Mouse (Mus musculus) forebrain, embryonic 10.5 days (tissue): ENCODE measurements around the gene Tcf7l1. TPM values are rescaled to one million over a fixed set of nuclear protein-coding genes. Genes with fewer than 3 reads are reported as not detected.

Source experiments
- DNase-seq: peaks from one replicate; pipeline ENCODE4 v3.0.0-alpha.2; 2017; ENCODE audit warnings: low spot score; ENCODE audit errors: extremely low spot score
- H3K27ac ChIP-seq: fragments of 300-500 bp; sonication (generic); 2 replicates; pipeline ENCODE4 v1.5.1; 2016; ENCODE audit warnings: mild to moderate bottlenecking
- H3K27me3 ChIP-seq: fragments of 300-500 bp; sonication (generic); 2 replicates; pipeline ENCODE4 v1.6.1; 2016; ENCODE audit warnings: mild to moderate bottlenecking; ENCODE audit not compliant: poor library complexity, severe bottlenecking
- H3K36me3 ChIP-seq: fragments of 300-500 bp; sonication (generic); replicated peaks from 2 replicates; pipeline ENCODE4 v1.6.1; 2016; ENCODE audit warnings: mild to moderate bottlenecking, moderate library complexity
- H3K4me1 ChIP-seq: fragments of 300-500 bp; sonication (generic); 2 replicates; pipeline ENCODE4 v1.6.1; 2016
- H3K4me3 ChIP-seq: fragments of 300-500 bp; sonication (generic); 2 replicates; pipeline ENCODE4 v1.5.1; 2016; ENCODE audit warnings: mild to moderate bottlenecking, moderate library complexity
- H3K9me3 ChIP-seq: fragments of 300-500 bp; sonication (generic); 2 replicates; pipeline ENCODE4 v1.6.1; 2016; ENCODE audit warnings: mild to moderate bottlenecking, moderate library complexity
- WGBS: fragments of 180-500 bp; shearing (Covaris S2); methylation state at CpG from one replicate; pipeline ENCODE4 v1.1.7; 2016; 5-methylcytosine and 5-hydroxymethylcytosine counted together
- polyA plus RNA-seq: library from polyadenylated mRNA; unstranded; fragments of >200 nt; fragmentation: Nextera tagmentation; extraction: Ambion mirVana; gene quantifications from 2 replicates; pipeline ENCODE4 v1.2.1, GENCODE M21; 2016

The Tcf7l1 gene
- polyA plus RNA-seq, 1 experiment from 2014 or later, result 33.8 TPM

DNA sequence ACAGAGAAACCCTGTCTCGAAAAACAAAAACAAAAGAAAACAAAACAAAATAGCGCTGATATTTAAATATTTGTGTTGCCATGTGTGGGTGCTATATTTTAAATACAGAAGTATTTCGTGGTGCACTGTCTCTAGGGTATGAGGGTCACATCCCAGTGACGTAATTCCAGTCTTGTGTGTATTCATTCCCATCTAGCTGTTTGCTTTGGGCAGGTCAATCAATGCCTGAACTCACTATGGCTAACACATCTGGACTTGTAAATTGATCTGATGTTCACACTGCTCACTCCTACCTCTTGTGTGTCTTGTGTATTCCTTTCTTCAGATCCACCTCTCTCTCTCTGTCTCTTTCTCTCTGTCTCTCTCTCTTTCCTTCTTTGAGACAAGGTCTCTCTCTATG, 11.8 kb downstream of the Tcf7l1 start:
- peaks cover 12% of the 10 kb centered on the region; the same call in 1 of the 2 replicates for H3K9me3 ChIP-seq
- DNase-seq, result no peak
- no peaks in the 10 kb centered on the region for H3K27me3 ChIP-seq
- H3K4me1 ChIP-seq, result peaks cover 25% of the 10 kb centered on the region
- H3K27ac ChIP-seq, result no peak overlapping the region
- no peak overlapping the region for H3K4me3 ChIP-seq
- peaks cover 80% of the 10 kb centered on the region for H3K36me3 ChIP-seq
- 95% methylated on average over 4 of the region's 4 CpGs for WGBS

DNA sequence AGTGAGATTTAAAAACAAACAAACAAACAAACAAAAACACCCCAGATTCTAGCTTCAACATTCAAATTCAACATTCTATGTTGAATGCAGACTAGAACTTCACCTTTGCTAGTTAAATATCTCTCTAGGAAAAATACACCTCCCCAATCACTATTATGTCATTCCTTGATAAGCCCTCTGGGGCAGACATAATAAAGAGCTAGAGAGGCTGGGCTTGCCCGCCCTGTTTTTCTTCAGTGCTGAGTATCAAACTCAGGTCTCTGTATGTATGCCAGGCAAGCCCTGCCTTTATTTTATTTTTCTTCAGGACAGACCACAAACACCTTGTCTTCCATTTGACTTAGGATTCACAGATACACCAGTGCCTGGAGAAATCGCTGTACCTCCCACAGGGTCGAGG, 14.8 kb downstream of the Tcf7l1 start:
- Histone ChIP-seq H3K9me3 (peaks cover 1% of the 10 kb centered on the region; the same call in 1 of the 2 replicates), H3K27me3 (no peaks in the 10 kb centered on the region), H3K4me1 (peaks cover 34% of the 10 kb centered on the region), H3K4me3 (no peak overlapping the region), H3K27ac (no peak overlapping the region), H3K36me3 (peaks cover 73% of the 10 kb centered on the region)
- WGBS, result 44% methylated on average over 3 of the region's 3 CpGs
- no peak for DNase-seq

DNA sequence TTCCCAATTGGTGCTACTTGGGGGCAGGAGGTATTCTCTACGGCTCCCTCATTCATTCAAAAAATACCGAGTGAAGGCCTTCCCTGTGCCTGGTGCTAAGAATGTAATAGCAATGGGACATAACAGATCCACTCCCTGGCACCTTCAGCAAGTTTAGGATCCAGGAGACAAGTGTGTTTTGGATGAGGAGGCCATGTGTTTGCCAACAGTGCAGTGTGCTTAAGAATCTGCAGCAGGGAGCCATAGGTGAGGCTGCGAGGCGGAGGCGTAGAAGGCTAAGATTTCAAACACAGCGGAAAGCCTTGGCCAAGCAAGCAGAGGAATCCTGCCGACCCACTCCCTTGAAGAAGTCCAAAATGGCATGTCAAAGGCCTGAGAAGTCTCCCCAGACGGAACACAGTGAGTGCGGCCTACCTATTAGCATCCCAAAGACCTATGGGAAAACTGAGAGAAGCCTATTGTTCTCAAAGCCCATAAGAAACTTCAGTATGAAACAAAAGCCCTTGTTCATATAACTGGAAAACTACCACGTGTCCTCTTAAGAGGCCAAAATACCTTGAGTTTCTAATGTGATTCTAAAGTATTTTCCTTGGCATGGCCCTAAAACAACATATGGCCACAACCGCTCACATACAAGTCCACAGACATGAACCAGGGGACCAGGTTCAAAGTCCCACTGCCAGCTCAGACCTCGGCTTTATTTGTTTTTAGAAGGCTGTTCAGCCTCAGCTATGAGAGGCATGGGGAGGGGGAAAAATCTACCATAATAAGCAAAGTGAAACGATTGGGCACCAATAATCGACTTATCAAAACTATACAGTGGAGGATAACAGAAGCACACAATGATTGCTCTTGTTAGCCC, 18.9 kb downstream of the Tcf7l1 start:
- peaks cover 66% of the 10 kb centered on the region for H3K4me1 ChIP-seq
- H3K27me3 ChIP-seq, result no peaks in the 10 kb centered on the region
- no peak overlapping the region for H3K4me3 ChIP-seq
- peaks cover 2% of the 10 kb centered on the region; the same call in 1 of the 2 replicates for H3K9me3 ChIP-seq
- 86% methylated on average over 14 of the region's 14 CpGs for WGBS
- peaks cover 72% of the 10 kb centered on the region for H3K36me3 ChIP-seq
- H3K27ac ChIP-seq, result peak overlapping the region; percentile 51; the same call in 1 of the 2 replicates
- DNase-seq, result no peak

DNA sequence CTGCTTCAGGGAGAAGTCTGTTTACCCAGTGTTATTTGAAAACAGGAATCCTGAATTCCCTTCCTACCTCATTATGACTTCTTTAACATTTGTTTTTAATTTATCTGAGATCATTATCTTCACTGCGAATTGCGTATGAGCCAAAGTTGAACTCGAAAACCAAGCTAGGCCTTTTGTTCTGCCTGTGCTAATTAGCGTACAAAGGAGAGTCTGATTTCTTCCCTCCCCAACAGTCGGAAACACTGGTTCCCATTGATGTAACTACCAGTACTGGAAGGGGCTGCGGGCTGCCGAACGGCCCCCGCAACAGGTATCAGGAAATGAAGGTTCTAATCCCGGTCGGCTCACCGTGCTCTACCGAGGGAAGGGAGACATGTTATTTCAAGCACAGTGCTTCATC, 19.7 kb downstream of the Tcf7l1 start:
- peaks cover 78% of the 10 kb centered on the region for H3K36me3 ChIP-seq
- peaks cover 58% of the 10 kb centered on the region for H3K4me1 ChIP-seq

DNA sequence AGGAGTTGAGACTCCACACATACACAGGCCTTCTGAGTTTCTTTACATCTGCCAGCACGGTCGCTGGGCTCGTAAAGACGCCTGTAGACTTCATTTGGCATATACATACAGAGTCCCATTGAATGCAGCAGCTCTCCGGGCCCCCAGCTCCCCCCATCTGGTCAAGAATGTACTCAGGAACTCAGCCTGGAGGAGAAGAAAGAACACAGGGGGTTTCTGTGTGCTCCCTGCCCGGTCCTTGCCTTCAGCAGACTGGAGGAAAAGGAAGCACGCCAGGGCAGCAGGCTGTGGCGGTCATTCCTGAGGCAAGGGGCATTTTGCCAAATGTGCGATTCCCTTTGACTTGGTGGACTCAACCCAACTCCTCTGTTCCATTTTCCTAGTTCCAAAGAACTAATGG, 20.2 kb downstream of the Tcf7l1 start:
- Histone ChIP-seq H3K4me3 (no peak overlapping the region), H3K27ac (peak overlapping the region; percentile 53; the same call in 1 of the 2 replicates), H3K27me3 (no peaks in the 10 kb centered on the region), H3K4me1 (peaks cover 57% of the 10 kb centered on the region), H3K36me3 (peaks cover 78% of the 10 kb centered on the region), H3K9me3 (peaks cover 7% of the 10 kb centered on the region; the same call in 1 of the 2 replicates)
- no peak for DNase-seq
- WGBS, result 78% methylated on average over 9 of the region's 9 CpGs

More for the DNA sequence above, 19.7 kb downstream of the Tcf7l1 start:
- WGBS, result 66% methylated on average over 13 of the region's 13 CpGs
- H3K27me3 ChIP-seq, result no peaks in the 10 kb centered on the region
- DNase-seq, result no peak
- no peak overlapping the region for H3K4me3 ChIP-seq
- H3K9me3 ChIP-seq, result peaks cover 7% of the 10 kb centered on the region; the same call in 1 of the 2 replicates
- 0 out of 2 replicates have a peak overlapping the region, but pooled peaks have one; percentile 51 for H3K27ac ChIP-seq

DNA sequence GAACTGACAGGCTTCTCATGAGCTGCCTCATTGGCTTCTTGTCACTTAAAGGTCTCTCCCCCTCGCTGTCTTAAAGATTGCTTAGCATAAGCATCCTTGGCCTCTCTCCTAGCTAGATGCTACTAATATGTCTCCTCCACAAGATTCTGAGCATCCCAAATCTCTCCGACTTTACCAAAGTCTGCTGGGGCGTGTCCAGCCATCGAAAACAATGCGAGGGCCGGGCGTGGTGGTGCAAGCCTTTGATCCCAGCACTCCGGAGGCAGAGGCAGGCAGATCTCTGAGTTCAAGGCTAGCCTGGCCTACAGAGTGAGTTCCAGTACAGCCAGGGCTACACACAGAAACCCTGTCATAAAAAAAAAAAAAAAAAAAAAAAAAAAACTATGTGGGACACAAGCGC, 21.0 kb downstream of the Tcf7l1 start:
- Histone ChIP-seq H3K27ac (no peak overlapping the region), H3K4me1 (peaks cover 59% of the 10 kb centered on the region), H3K9me3 (peaks cover 7% of the 10 kb centered on the region; the same call in 1 of the 2 replicates), H3K4me3 (no peak overlapping the region), H3K36me3 (peaks cover 72% of the 10 kb centered on the region), H3K27me3 (no peaks in the 10 kb centered on the region)
- DNase-seq, result no peak
- WGBS, result 97% methylated on average over 9 of the region's 9 CpGs

DNA sequence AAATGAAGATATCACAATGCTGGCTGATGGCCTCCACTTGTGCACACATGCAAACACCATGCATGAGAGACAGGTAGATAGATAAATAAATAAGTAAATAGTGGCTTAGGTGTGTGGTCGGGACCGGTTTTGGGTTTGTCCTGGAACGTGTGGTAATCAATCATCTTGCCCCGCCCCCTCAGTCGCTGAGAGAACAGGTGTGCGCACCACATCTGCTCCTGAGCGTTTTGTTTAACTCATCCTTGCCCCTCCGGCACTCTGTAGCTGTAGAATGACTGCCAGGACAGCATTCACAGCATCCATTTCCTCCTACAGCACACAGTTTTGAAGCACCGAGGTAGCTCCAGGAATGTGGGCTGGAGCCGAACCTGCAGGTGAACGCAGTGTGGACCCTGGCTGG, 25.4 kb downstream of the Tcf7l1 start:
- H3K27ac ChIP-seq, result no peak overlapping the region
- 65% methylated on average over 11 of the region's 11 CpGs for WGBS

DNA sequence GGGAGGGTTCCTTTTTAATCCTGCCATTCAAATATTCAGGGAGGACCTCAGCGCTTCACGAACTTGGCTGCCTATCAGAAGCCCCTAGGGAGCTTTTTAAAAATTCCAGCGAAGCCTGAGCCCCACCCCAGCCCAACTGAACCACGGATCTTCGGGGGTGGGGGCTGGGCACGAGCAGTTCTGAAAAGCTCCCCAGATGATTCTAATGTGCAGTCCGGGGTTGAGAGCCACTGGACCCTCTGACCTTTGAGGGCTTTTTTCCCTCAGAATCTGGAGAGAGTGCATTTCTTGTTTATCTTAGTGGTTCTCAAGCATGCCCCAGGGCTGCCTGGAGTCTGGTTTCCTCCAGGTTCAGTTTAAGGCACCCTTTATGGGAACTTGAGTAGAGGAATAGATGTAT, 27.4 kb downstream of the Tcf7l1 start:
- WGBS, result 38% methylated on average over 7 of the region's 7 CpGs
- Histone ChIP-seq H3K27me3 (no peaks in the 10 kb centered on the region), H3K9me3 (peaks cover 7% of the 10 kb centered on the region; the same call in 1 of the 2 replicates), H3K36me3 (peaks cover 32% of the 10 kb centered on the region), H3K4me3 (no peak overlapping the region), H3K4me1 (peaks cover 74% of the 10 kb centered on the region), H3K27ac (peak overlapping the region; percentile 68)
- no peak for DNase-seq

More for the DNA sequence above, 25.4 kb downstream of the Tcf7l1 start:
- Histone ChIP-seq H3K4me3 (no peak overlapping the region), H3K9me3 (peaks cover 7% of the 10 kb centered on the region; the same call in 1 of the 2 replicates), H3K4me1 (peaks cover 82% of the 10 kb centered on the region), H3K36me3 (peaks cover 47% of the 10 kb centered on the region), H3K27me3 (no peaks in the 10 kb centered on the region)
- no peak for DNase-seq

DNA sequence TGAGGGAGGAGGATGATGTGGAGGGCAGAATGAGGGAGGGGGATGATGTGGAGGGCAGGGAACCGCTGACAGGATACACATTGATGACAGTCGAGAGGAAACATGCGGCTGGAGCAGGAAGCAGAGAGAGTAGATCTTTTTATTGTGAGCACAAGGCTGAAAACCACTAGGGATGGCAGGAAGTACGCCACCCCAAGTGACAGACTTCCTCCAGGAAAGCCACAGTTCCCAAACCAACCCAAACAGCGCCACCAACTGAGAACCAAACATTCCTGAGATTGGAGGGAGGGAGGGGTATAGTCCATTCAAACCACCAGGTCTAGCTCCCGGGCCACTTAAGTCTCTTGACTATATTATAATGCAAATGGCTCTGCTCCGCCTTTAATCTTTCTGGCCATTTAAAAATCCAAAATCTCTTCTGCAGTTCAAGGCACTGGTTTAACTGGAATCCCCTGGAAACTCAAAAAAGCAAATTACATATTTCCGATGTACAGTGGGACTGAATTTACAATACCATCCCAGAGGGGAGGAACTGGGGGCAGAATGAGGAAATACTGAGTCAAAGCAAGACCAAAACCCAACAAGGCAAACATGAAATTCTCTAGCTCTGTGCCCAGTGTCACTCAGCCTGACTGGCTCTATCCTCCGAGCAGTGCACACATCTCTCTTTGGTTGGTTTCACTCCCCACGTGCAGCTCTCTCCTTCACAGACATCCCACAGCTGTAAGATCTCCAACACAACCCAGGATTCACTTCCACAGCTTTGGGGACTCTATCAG, 30.6 kb downstream of the Tcf7l1 start:
- Histone ChIP-seq H3K4me1 (peaks cover 77% of the 10 kb centered on the region), H3K36me3 (peaks cover 19% of the 10 kb centered on the region), H3K9me3 (no peaks in the 10 kb centered on the region; the same call in 1 of the 2 replicates), H3K4me3 (no peak overlapping the region), H3K27me3 (no peaks in the 10 kb centered on the region), H3K27ac (0 out of 2 replicates have a peak overlapping the region, but pooled peaks have one; percentile 3)
- no peak for DNase-seq
- 58% methylated on average over 10 of the region's 10 CpGs for WGBS

DNA sequence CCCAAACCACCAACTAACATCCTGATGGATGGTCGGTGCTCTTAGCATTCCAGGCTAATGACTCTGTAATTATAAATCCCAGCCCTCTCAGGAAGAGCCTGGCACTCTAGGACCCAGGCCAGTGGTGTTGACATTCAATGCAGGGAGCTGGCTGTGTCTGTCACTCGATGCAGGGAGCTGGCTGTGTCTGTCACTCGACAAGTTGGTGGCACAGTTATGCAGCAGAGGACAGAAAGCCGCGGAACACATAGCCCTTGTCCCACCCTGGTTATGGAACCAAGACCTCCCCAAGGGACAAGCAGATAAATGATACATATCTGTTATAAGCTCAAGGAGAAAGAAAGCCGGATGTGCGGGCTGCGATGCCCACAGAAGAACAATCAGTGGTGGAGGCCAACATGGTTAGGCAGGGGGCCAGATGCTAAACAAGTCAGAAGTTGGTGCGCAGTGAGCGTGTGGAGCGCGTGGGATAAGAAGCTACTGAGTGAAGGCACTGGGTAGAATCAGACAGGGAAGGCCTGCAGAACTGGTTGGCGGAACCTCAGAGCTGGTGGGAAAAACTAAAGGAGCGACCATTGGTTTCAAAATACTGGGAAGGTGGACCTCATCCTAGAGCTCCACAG, 33.7 kb downstream of the Tcf7l1 start:
- Histone ChIP-seq H3K27ac (no peak overlapping the region), H3K4me1 (peaks cover 62% of the 10 kb centered on the region), H3K27me3 (no peaks in the 10 kb centered on the region), H3K9me3 (no peaks in the 10 kb centered on the region; the same call in 1 of the 2 replicates), H3K36me3 (peaks cover 28% of the 10 kb centered on the region), H3K4me3 (no peak overlapping the region)
- WGBS, result 82% methylated on average over 14 of the region's 14 CpGs
- DNase-seq, result no peak

DNA sequence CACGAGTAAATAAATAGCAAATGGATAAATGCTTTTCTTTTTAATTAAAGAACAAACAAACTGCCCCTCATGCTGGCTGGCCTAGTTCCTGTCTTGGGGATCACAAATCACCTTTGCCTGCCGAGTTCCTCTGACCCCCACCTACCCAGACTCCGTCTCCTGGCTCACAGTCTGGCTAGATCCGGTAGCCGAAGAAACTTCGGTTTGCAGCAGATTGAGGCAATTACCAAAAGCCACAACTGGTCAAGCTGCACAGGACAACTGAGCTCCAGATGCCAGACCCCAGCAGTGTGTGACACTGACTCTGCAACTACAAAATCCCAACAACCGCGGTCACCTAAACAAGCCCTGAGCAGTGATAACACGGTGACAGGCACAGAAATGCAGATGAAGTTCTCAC, 34.8 kb downstream of the Tcf7l1 start:
- DNase-seq, result no peak
- no peaks in the 10 kb centered on the region; the same call in 1 of the 2 replicates for H3K9me3 ChIP-seq
- H3K27me3 ChIP-seq, result no peaks in the 10 kb centered on the region
- H3K36me3 ChIP-seq, result peaks cover 22% of the 10 kb centered on the region
- peaks cover 62% of the 10 kb centered on the region for H3K4me1 ChIP-seq
- H3K4me3 ChIP-seq, result no peak overlapping the region
- peak overlapping the region; percentile 26; the same call in 1 of the 2 replicates for H3K27ac ChIP-seq
- WGBS, result 47% methylated on average over 9 of the region's 9 CpGs

DNA sequence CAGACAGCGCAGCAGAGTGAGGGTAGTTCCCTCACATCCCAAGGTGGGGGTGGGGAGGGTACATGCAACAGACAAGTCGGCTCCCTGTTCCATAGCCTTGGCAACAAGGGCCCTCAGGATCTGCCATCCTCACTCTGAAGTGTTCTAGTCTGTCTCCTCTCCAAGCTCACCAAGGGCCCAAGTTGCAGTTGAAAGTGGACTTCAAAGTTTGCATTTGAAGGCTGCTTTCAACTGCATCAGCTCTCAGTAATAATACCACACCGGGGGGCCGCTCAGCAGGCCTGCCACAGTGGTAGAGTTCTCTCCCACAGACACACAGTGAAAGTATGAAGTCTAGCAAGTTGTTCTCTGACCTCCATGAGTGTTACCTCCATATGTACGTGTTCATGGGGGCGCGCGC, 35.3 kb downstream of the Tcf7l1 start:
- WGBS, result 82% methylated on average over 8 of the region's 8 CpGs
- Histone ChIP-seq H3K27me3 (no peaks in the 10 kb centered on the region), H3K4me1 (peaks cover 62% of the 10 kb centered on the region), H3K9me3 (no peaks in the 10 kb centered on the region; the same call in 1 of the 2 replicates), H3K36me3 (peaks cover 22% of the 10 kb centered on the region), H3K4me3 (no peak overlapping the region), H3K27ac (peak overlapping the region; percentile 41; the same call in 1 of the 2 replicates)
- no peak for DNase-seq
